Mouse (Mus musculus) liver, adult 2 months (tissue): Measurements from ENCODE around the gene Naaa.

Experiments
- CTCF ChIP-seq: fragments of 200-500 bp; IDR thresholded peaks from 2 replicates; pipeline ENCODE4 v1.5.1; 2011; ENCODE audit warnings: low read depth, low read length, control low read depth
- POLR2A ChIP-seq: fragments of 200-500 bp; IDR thresholded peaks from 2 replicates; pipeline ENCODE4 v1.6.1; 2011; ENCODE audit warnings: low read length, control low read depth; ENCODE audit not compliant: insufficient read depth; ENCODE audit errors: extremely low read depth

- TF ChIP-seq POLR2A (no peak), CTCF (no peak)
Observed at GRCm38 (mm10) chr5:92323264-92323663, 45.3 kb upstream of the Naaa start.
